Mouse (Mus musculus) MEL (cell line): ENCODE measurements around the gene Pigk.

ENCODE experiments used
- BHLHE40 ChIP-seq: IDR thresholded peaks from 2 replicates; pipeline ENCODE4 v1.6.1; 2012; ENCODE audit warnings: low read depth, mild to moderate bottlenecking, inconsistent platforms, low read length, improper control_type of control experiment, borderline replicate concordance
- CTCF ChIP-seq, 3 experiments: IDR thresholded peaks in 2 of 3; conservative IDR thresholded peaks in 1 of 3; 2 replicates each; pipeline ENCODE4 v1.5.1; 2011 to 2012; ENCODE audit warnings: low read length in 3 of 3, low read depth in 2 of 3, mild to moderate bottlenecking in 2 of 3, improper control_type of control experiment in 1 of 3, inconsistent platforms in 1 of 3, mixed read lengths in 1 of 3, moderate library complexity in 1 of 3; ENCODE audit not compliant: control insufficient read depth in 1 of 3, insufficient read depth in 1 of 3, poor library complexity in 1 of 3, severe bottlenecking in 1 of 3
- GATA1 ChIP-seq: IDR thresholded peaks from 2 replicates; pipeline ENCODE4 v1.6.1; 2011; ENCODE audit warnings: low read depth, low read length, improper control_type of control experiment
- MYC ChIP-seq: IDR thresholded peaks from 2 replicates; pipeline ENCODE4 v1.6.1; 2011; ENCODE audit warnings: low read depth, mild to moderate bottlenecking, low read length, improper control_type of control experiment, moderate library complexity
- NRF1 ChIP-seq: IDR thresholded peaks from 2 replicates; pipeline ENCODE4 v1.6.1; 2014; ENCODE audit warnings: low read depth, mild to moderate bottlenecking, inconsistent platforms, low read length, improper control_type of control experiment, moderate library complexity; ENCODE audit not compliant: poor library complexity, insufficient read depth, severe bottlenecking
- POLR2A ChIP-seq, 2 experiments: IDR thresholded peaks; 2 replicates each; pipeline ENCODE4 v1.6.1; 2011 to 2012; ENCODE audit warnings: low read length in 2 of 2, mild to moderate bottlenecking in 2 of 2, control low read depth in 1 of 2, improper control_type of control experiment in 1 of 2, low read depth in 1 of 2, moderate library complexity in 1 of 2; ENCODE audit not compliant: control insufficient read depth in 1 of 2, insufficient read depth in 1 of 2, poor library complexity in 1 of 2
- POLR2AphosphoS5 ChIP-seq: IDR thresholded peaks from 2 replicates; pipeline ENCODE4 v1.6.1; 2012; ENCODE audit warnings: low read depth, borderline replicate concordance, mild to moderate bottlenecking, inconsistent platforms, low read length, moderate library complexity, mixed read lengths
- RCOR1 ChIP-seq: IDR thresholded peaks from 2 replicates; pipeline ENCODE4 v1.6.1; 2012; ENCODE audit warnings: low read depth, mild to moderate bottlenecking, inconsistent platforms, low read length, improper control_type of control experiment
- TAL1 ChIP-seq: IDR thresholded peaks from 2 replicates; pipeline ENCODE4 v1.6.1; 2012; ENCODE audit warnings: mild to moderate bottlenecking, inconsistent platforms, low read length, moderate library complexity, mixed read lengths
- UBTF ChIP-seq: IDR thresholded peaks from 2 replicates; pipeline ENCODE4 v1.6.1; 2012; ENCODE audit warnings: low read depth, mild to moderate bottlenecking, inconsistent platforms, low read length, improper control_type of control experiment, moderate library complexity, borderline replicate concordance; ENCODE audit not compliant: insufficient read depth
- USF1 ChIP-seq: IDR thresholded peaks from 2 replicates; pipeline ENCODE4 v1.6.1; 2014; ENCODE audit warnings: low read depth, mild to moderate bottlenecking, inconsistent platforms, low read length, improper control_type of control experiment, moderate library complexity

DNA sequence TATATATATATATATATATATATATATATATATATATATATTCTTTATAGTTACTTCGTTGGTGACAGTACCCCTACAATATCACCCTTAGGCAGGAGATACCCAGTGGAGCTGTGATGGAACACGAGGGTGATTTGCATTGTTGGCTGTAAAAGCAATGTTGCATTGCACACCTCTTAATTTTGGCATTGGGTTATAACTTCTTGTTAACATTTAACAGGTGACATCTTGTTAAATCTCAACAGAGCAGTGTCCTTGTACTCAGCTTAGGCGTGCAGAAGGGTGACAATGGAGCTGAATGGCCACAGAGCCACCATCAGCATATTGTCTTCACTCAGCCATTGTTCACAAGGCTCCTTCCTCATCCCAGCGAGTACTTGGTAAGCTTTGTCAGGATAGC, 82.3 kb downstream of the Pigk start:
- TF ChIP-seq TAL1 (no peak), POLR2A (IDR thresholded peaks at IDR 0.05; ENCODE audit: control insufficient read depth in 1 of 2, insufficient read depth in 1 of 2, low read depth in 1 of 2, low read length in 2 of 2, poor library complexity in 1 of 2) (no peak), BHLHE40 (no peak), USF1 (no peak), UBTF (no peak), MYC (no peak), GATA1 (no peak), NRF1 (no peak), CTCF (IDR thresholded peaks at IDR 0.05 in 2 of 3, conservative IDR thresholded peaks at IDR 0.05 in 1 of 3; ENCODE audit: control insufficient read depth in 1 of 3, insufficient read depth in 1 of 3, low read depth in 2 of 3, low read length in 3 of 3, poor library complexity in 1 of 3, severe bottlenecking in 1 of 3) (no peak), POLR2AphosphoS5 (no peak), RCOR1 (no peak)
